Mouse (Mus musculus) testis, adult 2 months (tissue): ENCODE measurements around the gene Ppt1. TPM values are rescaled to one million over a fixed set of nuclear protein-coding genes. Genes with fewer than 3 reads are reported as not detected.

Source experiments
- H3K27ac ChIP-seq: fragments of 200-500 bp; 2 replicates; pipeline ENCODE4 v1.5.1; 2012; ENCODE audit warnings: low read depth, low read length; ENCODE audit not compliant: control insufficient read depth, insufficient read depth
- H3K27me3 ChIP-seq: fragments of 200-500 bp; 2 replicates; pipeline ENCODE4 v1.6.1; 2012; ENCODE audit warnings: mild to moderate bottlenecking, low read length, moderate library complexity; ENCODE audit not compliant: control insufficient read depth, insufficient read depth
- H3K36me3 ChIP-seq: fragments of 200-500 bp; 2 replicates; pipeline ENCODE4 v1.6.1; 2012; ENCODE audit warnings: mild to moderate bottlenecking, low read length; ENCODE audit not compliant: control insufficient read depth, insufficient read depth
- H3K4me1 ChIP-seq: fragments of 200-500 bp; 2 replicates; pipeline ENCODE4 v1.6.1; 2012; ENCODE audit warnings: low read length; ENCODE audit not compliant: control insufficient read depth, insufficient read depth
- H3K4me3 ChIP-seq: fragments of 200-500 bp; 2 replicates; pipeline ENCODE4 v1.5.1; 2012; ENCODE audit warnings: low read depth, mild to moderate bottlenecking, low read length, moderate library complexity, mixed read lengths; ENCODE audit not compliant: control insufficient read depth
- CTCF ChIP-seq: fragments of 200-500 bp; IDR thresholded peaks from 2 replicates; pipeline ENCODE4 v1.5.1; 2012; ENCODE audit warnings: low read depth, mild to moderate bottlenecking, inconsistent platforms, low read length, moderate library complexity; ENCODE audit not compliant: control insufficient read depth, insufficient read depth, insufficient replicate concordance
- POLR2A ChIP-seq: fragments of 200-500 bp; IDR thresholded peaks from 2 replicates; pipeline ENCODE4 v1.6.1; 2012; ENCODE audit warnings: low read depth, mild to moderate bottlenecking, inconsistent platforms, low read length, moderate library complexity; ENCODE audit not compliant: control insufficient read depth
- polyA plus RNA-seq: library from polyadenylated mRNA; depleted of rRNA; stranded (reverse); fragments of >200 nt; gene quantifications from 2 replicates; pipeline ENCODE4 v1.2.3, GENCODE M21; 2012

Gene Ppt1
- polyA plus RNA-seq, 1 experiment: 122 TPM

DNA sequence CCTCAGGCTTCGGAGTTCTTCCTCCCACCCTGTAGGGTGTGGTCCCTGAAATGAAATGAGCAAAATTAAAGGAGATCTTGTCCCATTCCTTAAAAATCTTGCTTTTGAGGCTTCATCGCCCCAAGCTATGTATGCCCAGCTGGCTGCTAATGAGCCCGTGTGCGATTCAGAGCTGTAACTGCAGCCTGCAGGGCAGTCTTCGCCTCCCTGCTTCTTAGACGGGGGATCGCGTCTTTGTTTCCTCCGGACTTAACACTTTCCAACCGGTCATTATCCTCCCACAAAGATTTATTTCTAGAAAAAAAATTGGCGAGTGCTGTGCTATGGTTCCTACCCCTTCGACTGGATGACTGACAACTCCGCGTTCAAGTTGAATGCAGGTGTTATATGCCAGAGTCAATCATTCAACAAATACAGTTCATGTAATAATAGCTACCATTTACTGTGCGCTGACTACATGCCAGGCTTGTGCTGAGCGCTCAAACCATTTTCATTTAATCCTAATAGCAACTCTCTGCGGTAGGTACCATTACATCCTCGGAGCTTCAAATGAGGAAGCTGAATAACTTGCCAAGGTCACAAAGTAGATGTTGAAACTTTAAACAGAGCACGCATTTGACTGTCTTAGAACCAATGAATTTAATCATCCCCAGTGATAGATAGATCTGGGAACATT lies 50.7 kb downstream of the Ppt1 start:
- H3K27ac ChIP-seq: peak overlapping the region; percentile 100
- no peaks in the 10 kb centered on the region for H3K36me3 ChIP-seq
- H3K4me3 ChIP-seq: peak overlapping the region; percentile 97
- peaks cover 7% of the 10 kb centered on the region for H3K4me1 ChIP-seq
- H3K27me3 ChIP-seq: no peaks in the 10 kb centered on the region
- TF ChIP-seq POLR2A: no peak
- no peak for TF ChIP-seq CTCF

DNA sequence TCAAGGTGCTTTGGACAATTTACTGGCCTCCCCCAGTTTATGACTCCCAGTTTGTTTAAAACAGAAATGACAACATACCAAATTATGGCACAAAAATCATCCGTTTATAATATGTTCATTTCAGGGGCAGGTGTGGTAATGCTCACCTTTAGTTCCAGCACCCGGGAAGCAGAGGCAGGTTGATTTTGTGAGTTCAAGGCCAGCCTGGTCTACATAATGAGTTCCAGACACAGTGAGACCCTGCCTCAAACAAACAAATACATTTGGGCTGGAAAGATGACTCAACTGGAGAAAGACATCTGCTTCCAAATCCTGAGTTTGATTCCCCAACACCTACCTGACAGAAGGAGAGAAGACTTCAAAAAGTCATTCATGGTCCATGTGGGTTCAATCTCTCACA lies 51.3 kb downstream of the Ppt1 start:
- H3K4me3 ChIP-seq: no peak overlapping the region
- no peak for TF ChIP-seq CTCF
- TF ChIP-seq POLR2A: no peak
- H3K27ac ChIP-seq: no peak overlapping the region; the same call in 1 of the 2 replicates
- H3K27me3 ChIP-seq: no peaks in the 10 kb centered on the region
- peaks cover 7% of the 10 kb centered on the region for H3K4me1 ChIP-seq
- no peaks in the 10 kb centered on the region for H3K36me3 ChIP-seq

DNA sequence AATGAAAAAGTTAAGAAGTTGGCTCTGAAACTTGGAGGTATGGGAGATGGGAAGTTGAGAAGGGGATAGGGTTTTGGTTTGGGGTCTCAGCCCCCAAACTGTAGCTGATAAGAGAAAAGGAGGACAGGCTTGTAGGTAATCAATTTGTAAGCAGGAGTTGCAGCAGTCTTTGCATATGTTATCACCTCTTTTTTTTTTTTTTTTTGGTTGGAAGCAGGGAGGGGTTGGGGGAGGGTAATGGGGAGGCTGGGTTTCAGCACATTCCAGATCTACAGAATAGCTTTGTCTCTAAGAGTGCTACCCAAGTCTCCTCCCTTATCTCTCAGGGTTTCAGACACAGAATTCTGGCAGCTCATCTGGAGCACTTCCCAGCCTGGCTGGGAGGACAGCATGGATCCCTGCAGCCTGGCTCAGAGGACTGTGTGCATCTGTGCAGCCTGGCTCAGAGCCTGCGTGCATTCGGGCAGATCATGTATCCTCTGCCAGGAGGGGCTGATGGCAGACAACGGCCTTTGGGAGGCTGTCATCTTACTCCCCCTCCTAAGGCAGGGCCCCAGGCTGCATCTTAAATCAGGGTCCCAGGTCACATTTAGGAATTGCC lies 54.9 kb downstream of the Ppt1 start:
- Histone ChIP-seq H3K4me1 (no peaks in the 10 kb centered on the region), H3K27me3 (no peaks in the 10 kb centered on the region), H3K36me3 (no peaks in the 10 kb centered on the region), H3K4me3 (no peak overlapping the region), H3K27ac (peak overlapping the region; percentile 54)
- TF ChIP-seq POLR2A (no peak), CTCF (no peak)

DNA sequence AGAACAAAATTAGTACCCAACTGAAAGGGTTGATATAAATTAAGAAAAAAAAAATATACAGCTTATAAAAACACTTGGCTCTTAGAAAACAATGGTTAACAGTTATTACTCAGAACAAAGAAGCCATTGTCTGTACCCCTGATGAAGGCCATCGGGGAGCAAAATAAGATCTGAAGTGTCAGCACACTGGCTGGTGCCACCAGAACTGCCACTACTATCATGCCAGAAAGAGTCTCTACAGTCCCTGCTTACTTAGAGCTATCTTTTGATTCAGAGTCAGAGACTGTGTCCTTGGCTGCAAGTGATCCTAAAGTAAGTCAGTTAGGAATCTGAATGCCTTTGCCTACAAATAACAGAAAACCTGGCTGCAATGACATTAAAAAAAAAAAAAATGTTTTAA lies 55.6 kb downstream of the Ppt1 start:
- no peak overlapping the region for H3K4me3 ChIP-seq
- no peak for TF ChIP-seq POLR2A
- TF ChIP-seq CTCF: no peak
- no peaks in the 10 kb centered on the region for H3K27me3 ChIP-seq
- H3K27ac ChIP-seq: no peak overlapping the region
- no peaks in the 10 kb centered on the region for H3K36me3 ChIP-seq
- H3K4me1 ChIP-seq: no peaks in the 10 kb centered on the region

DNA sequence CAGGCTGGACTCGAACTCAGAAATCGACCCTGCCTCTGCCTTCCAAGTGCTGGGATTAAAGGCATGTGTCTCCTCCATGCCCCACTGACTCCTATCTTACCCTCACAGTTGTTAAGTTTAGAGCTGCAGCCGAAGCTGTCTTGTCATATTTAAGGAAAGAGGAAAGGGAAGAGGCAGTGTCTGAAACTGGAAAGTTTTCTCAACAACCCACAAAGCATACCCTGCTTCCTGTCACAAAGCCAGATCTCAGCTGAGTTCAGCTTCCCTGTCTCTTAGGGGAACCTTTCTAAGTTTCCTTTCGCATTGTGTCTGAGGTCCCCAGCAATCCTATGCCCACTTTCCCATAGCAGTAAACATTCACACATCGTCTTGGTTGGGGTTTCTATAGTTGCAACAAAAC lies 56.1 kb downstream of the Ppt1 start:
- Histone ChIP-seq H3K27me3 (no peaks in the 10 kb centered on the region), H3K4me3 (no peak overlapping the region), H3K36me3 (no peaks in the 10 kb centered on the region), H3K27ac (peak overlapping the region; percentile 27; the same call in 1 of the 2 replicates), H3K4me1 (no peaks in the 10 kb centered on the region)
- TF ChIP-seq CTCF: no peak
- TF ChIP-seq POLR2A: no peak

DNA sequence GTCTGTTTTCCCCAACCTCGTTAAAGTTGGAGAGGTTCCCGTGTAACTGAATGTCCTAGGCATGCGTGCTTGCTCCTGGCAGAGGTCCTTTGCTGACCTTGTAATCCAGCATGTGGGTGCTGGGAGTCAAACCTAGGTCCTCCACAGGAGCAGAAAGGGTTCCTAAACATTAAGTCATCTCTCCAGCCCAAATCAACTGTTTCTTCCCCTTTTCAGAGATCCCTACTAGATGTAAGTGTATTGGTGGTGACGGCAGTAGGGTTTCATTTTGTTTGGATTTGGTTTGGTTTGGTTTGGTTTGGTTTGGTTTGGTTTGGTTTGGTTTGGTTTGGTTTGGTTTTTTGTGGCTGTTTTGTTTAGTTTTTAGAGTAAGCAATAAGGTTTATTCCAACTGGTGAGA lies 61.7 kb downstream of the Ppt1 start:
- no peak overlapping the region for H3K27ac ChIP-seq
- no peak overlapping the region for H3K4me3 ChIP-seq
- H3K27me3 ChIP-seq: no peaks in the 10 kb centered on the region
- no peaks in the 10 kb centered on the region for H3K36me3 ChIP-seq
- TF ChIP-seq POLR2A: no peak
- TF ChIP-seq CTCF: no peak
- H3K4me1 ChIP-seq: no peaks in the 10 kb centered on the region

DNA sequence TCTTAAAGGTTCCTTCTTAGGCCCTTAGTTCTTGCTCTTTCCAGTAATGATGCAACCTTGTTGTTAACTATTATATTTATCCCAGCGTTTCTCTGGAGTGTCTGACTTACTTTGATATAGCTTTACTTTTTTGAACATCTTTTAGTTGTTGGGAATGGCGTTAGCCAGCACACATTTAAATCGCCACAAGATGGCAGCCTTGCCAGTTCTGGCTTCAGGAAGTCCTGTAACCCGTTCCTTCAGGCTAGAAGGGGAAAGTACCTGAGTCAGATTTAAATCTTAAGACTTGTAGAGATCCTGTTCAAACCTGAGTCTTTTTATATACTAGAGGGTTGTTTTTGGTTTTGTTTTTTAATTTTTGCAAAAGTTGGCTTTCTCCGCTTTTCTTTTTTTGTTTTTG lies 62.3 kb downstream of the Ppt1 start:
- H3K36me3 ChIP-seq: no peaks in the 10 kb centered on the region
- no peaks in the 10 kb centered on the region for H3K4me1 ChIP-seq
- TF ChIP-seq CTCF: no peak
- TF ChIP-seq POLR2A: no peak
- H3K27me3 ChIP-seq: no peaks in the 10 kb centered on the region
- H3K4me3 ChIP-seq: no peak overlapping the region
- no peak overlapping the region for H3K27ac ChIP-seq
